Mouse (Mus musculus): ENCODE results near the gene Gm3336.

DNA sequence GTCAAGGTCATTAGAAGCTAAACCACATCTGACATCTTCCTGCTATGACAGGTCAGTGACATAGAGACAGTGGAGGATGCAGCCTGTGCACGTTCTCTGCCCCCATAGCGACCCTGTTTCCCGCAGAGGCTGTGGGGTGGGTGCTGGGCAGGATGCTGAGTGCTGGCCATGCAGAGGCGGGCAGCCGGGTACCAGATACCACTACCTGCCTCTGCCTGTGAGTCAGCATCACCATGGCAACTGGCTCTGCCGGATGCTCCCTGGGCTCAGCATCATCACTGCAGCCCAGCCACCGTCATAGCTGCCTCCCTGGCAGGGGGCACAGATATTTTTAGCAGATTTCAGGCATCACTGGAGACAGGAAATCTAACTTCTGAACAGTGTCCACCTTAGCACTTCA, 34.1 kb upstream of the Gm3336 start:
- TF ChIP-seq POLR2A (IDR thresholded peaks at IDR 0.05; ENCODE audit: insufficient read length, low read depth), result no peak
- TF ChIP-seq TCF12 (IDR thresholded peaks at IDR 0.05; ENCODE audit: insufficient read depth, poor library complexity, severe bottlenecking), result no peak
- TF ChIP-seq USF1 (IDR thresholded peaks at IDR 0.05; ENCODE audit: low read depth), result no peak
- TF ChIP-seq E2F4 (IDR thresholded peaks at IDR 0.05; ENCODE audit: insufficient read depth), result no peak
- TF ChIP-seq SRF (IDR thresholded peaks at IDR 0.05; ENCODE audit: control insufficient read depth, insufficient read length, low read depth), result no peak
- TF ChIP-seq CEBPB (IDR thresholded peaks at IDR 0.05; ENCODE audit: insufficient read depth, poor library complexity, severe bottlenecking), result no peak
- no peak for TF ChIP-seq TCF3 (IDR thresholded peaks at IDR 0.05; ENCODE audit: insufficient read length, low read depth)
- TF ChIP-seq POLR2AphosphoS2 (IDR thresholded peaks at IDR 0.05; ENCODE audit: insufficient read length, low read depth), result no peak
